Comparison of ENCODE assay signal across 23 mouse cellular contexts in the genomic region with DNA sequence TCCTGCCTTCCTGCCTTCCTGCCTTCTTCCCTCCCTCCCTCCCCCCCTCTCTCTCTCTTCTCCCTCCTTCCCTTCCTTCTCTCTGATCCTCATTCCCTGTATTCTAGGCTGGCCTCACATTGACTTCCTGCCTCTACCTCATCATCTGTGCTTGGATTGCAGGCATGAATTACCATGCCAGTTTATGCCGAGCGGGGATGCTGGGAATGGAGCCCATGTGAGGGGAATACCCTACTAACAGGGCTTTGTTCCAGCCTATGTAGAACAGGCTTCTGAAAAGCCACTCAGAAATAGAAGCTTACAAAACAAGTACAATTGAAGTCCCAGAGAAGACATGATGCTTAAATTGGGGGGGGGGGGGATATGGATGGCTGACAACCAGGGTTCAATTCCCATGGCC. TPM values are rescaled to one million over a fixed set of nuclear protein-coding genes. Genes with fewer than 3 reads are reported as not detected.
"Had no signal": no experiment of that assay in that cellular context is flagged by ENCODE, and none has a peak within 500 bp of the region (broad histone marks: within the 10 kb centered on the region; RNA-seq: fewer than 3 reads in every experiment).

No protein-coding gene starts in this region.

- H3K27ac ChIP-seq: kidney, postnatal 0 days; limb, embryonic 12.5 days; limb, embryonic 15.5 days; liver, embryonic 14.5 days; lung, embryonic 15.5 days; midbrain, embryonic 10.5 days; midbrain, embryonic 13.5 days; neural tube, embryonic 13.5 days had no signal

- H3K4me1 ChIP-seq: midbrain, embryonic 10.5 days had no signal

- H3K36me3 ChIP-seq: limb, embryonic 12.5 days; limb, embryonic 15.5 days; lung, embryonic 15.5 days; midbrain, embryonic 10.5 days; midbrain, embryonic 13.5 days; neural tube, embryonic 13.5 days had no signal

- H3K9ac ChIP-seq: limb, embryonic 12.5 days; limb, embryonic 15.5 days; liver, embryonic 14.5 days; liver, postnatal 0 days; lung, embryonic 15.5 days; midbrain, embryonic 13.5 days; neural tube, embryonic 13.5 days had no signal

- H3K4me3 ChIP-seq: limb, embryonic 12.5 days; limb, embryonic 15.5 days; lung, embryonic 15.5 days; megakaryocyte, embryonic 14.5 days; midbrain, embryonic 10.5 days; midbrain, embryonic 13.5 days; myocyte; neural tube, embryonic 13.5 days had no signal

- H3K4me2 ChIP-seq: limb, embryonic 12.5 days; limb, embryonic 15.5 days; liver, embryonic 11.5 days; lung, embryonic 15.5 days; midbrain, embryonic 13.5 days; neural tube, embryonic 13.5 days had no signal

- ATAC-seq: liver, postnatal 0 days; midbrain, embryonic 13.5 days; midbrain, embryonic 16.5 days had no signal

- H3K9me3 ChIP-seq: limb, embryonic 12.5 days; limb, embryonic 15.5 days; lung, embryonic 15.5 days; megakaryocyte, embryonic 14.5 days; midbrain, embryonic 10.5 days; midbrain, embryonic 13.5 days; neural tube, embryonic 13.5 days had no signal

- H3K27me3 ChIP-seq: lung, embryonic 15.5 days; midbrain, embryonic 13.5 days had no signal

- DNase-seq: kidney, postnatal 25 days; left cerebral cortex, postnatal 4 days; liver, postnatal 0 days; lung, postnatal 10 days; lung, postnatal 36 days; retina, postnatal 1 day; right cerebral cortex, postnatal 14 days; thymus, adult 18-20 months; thymus, postnatal 36 days had no signal

RNA-seq across cellular contexts. Expression of a gene that starts 38.0 kb away (rescaled TPM):
- total RNA-seq: monocyte, adult 5-6 weeks; neutrophil, adult 5-6 weeks had no signal
